Mouse (Mus musculus): Measurements from ENCODE around the gene Map3k11. TPM values are rescaled to one million over a fixed set of nuclear protein-coding genes. Genes with fewer than 3 reads are reported as not detected.

The Map3k11 gene
- total RNA-seq, 2 experiments from 2014 or later = 36.9 to 45.8 TPM

DNA sequence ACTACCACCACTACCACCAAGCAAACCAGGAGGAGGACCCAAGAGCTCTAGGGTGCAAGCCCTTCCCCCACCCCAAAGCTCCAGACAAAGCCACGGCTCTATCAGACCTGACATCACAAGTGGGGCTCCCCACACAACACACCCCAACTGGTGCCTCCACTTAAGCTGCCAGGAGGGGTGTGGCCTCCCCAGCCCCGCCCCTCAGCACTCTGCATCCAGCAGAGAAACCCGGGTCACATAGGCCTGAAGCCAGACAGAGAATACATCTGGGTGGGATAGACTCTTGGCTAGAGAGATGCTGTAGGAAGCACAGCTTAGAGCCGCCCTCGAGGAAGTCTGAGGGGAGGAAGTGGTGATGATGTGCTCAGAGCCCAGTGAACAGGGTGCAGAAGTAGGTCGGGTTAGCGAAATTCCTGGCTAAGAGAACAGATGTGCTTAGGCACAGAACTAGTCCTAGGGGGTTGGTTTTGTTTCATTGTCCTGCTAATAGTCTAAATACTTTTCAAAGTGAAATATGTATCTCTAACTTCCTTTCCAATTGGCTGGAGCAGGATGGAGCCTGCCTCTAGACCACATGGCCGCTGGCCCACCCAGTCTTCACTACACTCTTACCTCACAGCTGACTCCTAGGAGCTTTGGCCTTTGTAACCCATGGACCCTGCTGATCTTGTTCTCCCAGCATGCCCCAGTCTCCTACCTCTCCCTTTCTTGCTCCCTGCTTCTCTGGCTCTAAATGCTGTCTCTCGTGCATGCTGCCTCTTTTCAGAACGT is 16.4 kb downstream of the Map3k11 start:
- no peak for DNase-seq (ENCODE audit: low spot score in 2 of 2)

GRCm38 (mm10) chr19:5710068-5710467 is 21.5 kb downstream of the Map3k11 start:
- DNase-seq (ENCODE audit: low spot score in 2 of 2) = no peak

DNA sequence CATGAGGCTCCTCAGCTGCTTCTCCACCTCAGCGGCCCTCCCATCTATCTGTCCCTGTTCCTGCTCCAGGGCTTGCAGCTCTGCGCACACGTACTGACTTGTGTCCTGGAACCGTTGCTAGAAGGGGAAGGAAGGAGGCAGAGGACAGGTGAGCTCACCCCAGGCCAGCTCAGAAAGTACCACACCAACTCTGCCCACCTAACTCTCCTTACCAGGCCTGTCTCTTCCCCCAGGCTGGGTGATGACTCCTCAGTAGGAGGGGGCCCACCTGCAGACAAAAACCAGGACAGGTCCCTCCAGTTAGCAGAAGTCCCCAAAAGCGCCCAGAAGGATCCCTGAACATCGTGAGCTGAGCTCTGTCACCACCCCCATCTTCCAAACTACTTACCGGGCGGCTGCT is 22.0 kb downstream of the Map3k11 start:
- DNase-seq (ENCODE audit: low spot score in 2 of 2) = no peak

DNA sequence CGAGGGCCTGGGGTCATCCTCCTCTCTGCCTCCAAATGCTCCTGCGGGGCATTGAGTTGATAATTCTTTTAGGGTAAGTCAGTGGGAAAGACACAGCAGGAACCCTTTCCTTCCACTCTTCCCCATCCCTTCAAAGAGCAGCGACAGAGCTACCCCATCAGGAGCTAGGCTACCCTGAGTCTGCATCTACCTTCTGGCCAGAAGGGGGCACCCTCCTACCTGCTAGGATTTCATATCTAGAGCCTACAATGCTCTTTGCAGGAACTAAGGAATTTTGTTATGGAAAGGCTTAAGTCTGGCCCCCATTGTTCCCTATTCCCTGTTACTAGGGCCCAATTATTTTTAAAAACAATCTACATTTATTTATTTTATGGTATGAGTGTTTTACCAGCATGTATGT is 22.7 kb downstream of the Map3k11 start:
- peak in 1 of 2 experiments; percentile 62 for DNase-seq (ENCODE audit: low spot score in 2 of 2)

DNA sequence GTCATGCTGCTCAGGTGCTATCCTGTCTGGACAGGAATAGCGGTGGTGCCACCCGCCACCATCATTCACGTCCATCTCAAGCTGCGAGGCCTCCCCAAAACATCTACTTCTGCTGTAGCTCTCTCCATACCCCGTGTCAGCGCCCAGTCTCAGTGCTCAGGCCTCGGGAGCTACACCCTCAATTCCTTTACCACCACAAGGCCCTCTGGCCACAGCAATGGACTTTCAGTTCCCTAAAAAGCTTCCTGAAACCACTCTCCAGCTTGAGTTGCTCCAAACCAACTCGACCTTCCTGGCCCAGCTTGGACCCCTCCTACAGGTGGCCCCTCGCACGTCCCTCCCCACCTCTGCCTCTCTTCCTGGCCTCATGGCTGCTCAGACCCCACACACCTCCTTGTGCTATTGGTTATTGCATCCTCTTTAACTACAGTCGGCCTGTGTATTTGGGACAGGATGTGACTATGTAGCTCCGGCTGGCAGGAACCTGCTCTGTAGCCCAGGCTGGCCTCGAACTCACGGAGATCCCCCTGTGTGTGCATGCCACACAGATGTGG is 23.4 kb downstream of the Map3k11 start:
- DNase-seq (ENCODE audit: low spot score in 2 of 2) = no peak

DNA sequence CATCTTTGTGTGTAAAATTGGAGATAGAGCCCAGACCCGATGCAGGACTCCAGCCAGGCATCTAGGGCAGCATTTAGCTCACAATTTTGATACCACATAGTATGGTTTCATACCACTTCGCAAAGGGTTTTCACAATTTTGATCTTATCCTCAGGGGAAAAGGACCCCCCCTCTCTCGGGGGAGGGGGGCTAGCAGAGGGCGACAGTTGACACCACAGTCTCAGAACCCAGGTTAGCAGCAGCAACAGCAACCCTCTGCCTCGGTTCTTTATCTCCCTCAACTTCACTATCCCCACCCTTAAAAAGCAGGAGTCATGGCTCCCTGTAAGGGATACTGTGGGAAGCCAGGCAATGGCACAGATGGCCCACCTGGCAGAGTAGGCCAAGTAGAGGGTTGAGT is 24.7 kb downstream of the Map3k11 start:
- no peak for DNase-seq (ENCODE audit: low spot score in 2 of 2)

DNA sequence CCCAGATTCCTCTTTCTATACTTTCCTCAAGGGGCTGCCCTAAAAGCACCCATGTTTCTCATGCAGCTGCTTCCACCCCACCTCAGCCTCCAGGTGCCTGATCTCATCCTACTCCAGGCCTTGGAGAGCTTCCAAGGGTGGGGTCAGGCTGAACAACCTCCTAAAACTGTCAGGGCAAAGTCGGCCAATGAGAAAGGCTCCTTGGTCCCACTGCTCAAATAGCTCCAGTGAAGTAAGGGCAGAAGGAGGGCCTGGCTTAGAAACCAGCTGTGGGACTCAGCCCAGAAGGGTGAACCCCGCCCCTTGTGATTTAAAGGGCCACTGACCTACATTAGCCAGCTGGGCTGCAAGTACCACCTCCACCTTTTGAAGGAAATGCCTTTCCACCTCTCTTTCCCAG is 25.2 kb downstream of the Map3k11 start:
- no peak for DNase-seq (ENCODE audit: low spot score in 2 of 2)

DNA sequence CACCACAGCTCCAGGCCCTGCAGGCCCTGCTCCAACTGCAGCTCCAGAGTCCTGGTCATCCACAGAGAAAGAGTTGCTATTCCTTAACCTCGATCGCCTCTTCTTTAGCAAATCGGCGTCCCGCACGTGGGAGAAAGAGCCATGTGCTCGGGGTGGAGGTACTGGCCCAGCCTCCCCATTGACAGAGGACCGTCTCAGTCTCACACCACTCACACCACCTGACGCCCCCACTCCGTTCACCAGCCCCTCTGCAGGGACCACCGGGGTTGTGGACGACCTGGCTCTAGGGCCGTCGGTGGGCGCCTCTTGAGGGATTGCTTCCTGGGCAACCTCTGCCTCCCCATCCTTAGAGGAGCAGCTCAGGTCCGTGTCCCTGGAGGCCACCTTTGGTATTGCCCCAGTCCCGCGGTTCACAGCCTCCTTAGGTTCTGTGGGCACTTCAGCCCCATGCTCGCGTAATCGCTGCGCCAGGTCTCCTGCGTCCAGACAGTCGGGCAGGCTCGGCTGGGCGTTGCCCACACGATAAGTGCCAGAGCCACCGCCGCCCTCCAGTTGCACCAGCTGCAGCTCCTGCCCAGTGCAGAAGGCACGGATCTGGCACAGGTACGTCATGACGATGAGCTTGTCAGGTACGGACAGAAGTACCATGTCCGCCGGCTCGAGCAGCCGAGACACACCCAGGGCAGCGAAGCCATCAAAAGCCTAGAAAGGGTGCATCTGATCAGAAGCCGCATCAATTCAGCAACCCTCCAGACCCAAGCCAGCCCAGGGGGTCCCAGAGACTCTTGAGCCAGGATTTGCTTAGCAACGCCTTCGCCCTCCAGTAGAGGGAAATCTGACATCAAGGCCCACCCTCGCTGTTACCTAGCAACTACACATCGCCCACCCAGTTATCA is 27.5 kb downstream of the Map3k11 start:
- no peak for DNase-seq (ENCODE audit: low spot score in 2 of 2)

DNA sequence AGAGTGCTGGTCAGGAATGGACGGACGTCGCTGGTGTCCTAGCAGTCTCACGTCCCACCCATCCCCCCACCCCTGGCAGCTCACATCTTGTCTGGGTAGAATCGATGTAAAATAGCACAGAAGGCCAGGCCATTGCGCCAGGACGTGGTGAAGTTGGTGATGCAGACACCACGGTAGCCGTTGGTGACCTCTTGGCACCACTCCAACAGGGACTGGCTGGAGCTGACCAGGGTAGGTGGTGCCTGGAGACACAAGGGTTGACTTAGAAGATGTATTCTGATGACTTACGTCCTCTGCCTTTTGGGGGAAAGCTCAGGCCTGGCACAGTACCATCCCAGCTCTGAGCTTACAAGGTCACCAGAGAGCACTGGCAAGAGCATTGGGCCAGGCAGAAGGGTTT is 28.4 kb downstream of the Map3k11 start:
- no peak for DNase-seq (ENCODE audit: low spot score in 2 of 2)

- no peak for DNase-seq (ENCODE audit: low spot score in 2 of 2)
These were observed 32.7 kb downstream of the Map3k11 start for GRCm38 (mm10) chr19:5721233-5721632.

GRCm38 (mm10) chr19:5722848-5723425 is 34.4 kb downstream of the Map3k11 start:
- no peak for DNase-seq (ENCODE audit: low spot score in 2 of 2)

DNA sequence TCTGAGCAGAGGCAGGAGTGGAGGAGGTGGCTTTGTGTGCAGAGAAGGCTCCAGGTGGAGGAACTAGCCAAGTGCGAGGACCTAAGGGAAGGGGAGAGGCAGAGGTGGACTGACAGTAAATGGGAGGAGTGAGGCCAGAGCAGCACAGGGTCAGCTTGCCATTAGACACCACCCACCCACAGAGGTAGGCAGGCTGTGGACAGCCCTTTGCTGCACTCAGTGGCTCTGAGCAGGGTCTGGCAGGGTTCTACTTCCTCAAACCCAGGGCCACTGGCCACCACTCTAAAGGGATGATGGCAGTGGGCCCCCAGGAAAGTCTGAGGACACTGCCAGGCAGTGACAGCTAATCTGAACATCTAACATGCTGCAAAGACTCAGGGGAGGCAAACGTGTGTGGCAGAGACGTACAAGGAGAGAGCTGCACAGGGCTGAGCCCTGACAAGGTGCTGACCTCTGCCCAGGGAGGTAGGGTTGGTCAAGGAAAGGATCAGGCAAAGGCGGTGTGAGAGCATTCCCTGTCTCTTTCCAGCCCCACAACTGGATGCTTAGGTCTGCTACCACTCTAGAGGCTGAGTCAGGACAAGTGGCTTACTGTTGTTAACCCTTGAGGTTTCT is 35.5 kb downstream of the Map3k11 start:
- no peak for DNase-seq (ENCODE audit: low spot score in 2 of 2)

GRCm38 (mm10) chr19:5724549-5724941 is 36.0 kb downstream of the Map3k11 start:
- DNase-seq (ENCODE audit: low spot score in 2 of 2) = peak; percentile 66 to 71

DNA sequence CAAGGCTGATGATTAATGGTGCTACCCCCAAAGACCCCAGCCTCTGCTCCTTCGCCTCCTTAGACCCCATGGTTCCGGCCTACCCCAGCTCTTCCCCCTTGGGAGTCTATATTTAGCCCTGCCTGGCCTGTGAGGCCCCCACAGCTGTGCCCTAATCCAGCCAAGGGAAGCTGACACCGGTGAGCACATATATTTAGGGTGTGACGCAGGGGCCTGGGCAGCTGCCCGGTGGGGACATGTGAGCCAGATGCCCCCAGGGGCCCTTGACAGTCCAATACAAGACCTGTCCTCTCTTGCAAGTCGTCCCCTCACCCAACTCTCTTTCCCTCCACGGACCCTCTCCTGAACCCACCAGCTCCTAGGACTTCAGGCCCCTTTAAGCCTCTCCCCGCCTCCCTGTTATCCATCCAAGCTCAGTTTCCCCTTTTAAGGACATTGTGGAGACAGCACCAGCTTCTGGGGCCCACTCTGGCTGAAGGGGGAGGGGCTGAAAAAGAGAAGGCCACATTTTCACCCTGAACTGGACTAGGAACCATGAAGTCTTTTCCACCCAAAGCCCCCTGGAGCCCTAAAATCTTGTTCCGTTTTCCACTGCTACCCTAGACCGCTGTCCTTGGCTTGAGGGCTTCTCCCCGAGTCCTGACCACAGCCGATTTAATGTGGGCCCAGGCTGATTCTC is 36.6 kb downstream of the Map3k11 start:
- no peak for DNase-seq (ENCODE audit: low spot score in 2 of 2)

GRCm38 (mm10) chr19:5725767-5726515 is 37.4 kb downstream of the Map3k11 start, which contains the start of gene Ehbp1l1:
TSS of gene Ehbp1l1 (minus strand) at chr19:5726317.
- peak; percentile 70 to 79 for DNase-seq (ENCODE audit: low spot score in 2 of 2)

GRCm38 (mm10) chr19:5726961-5727578 is 38.5 kb downstream of the Map3k11 start:
- no peak for DNase-seq (ENCODE audit: low spot score in 2 of 2)

- peak; percentile 91 to 95 for DNase-seq (ENCODE audit: low spot score in 2 of 2)
These were observed 39.2 kb downstream of the Map3k11 start for GRCm38 (mm10) chr19:5727701-5728100.

GRCm38 (mm10) chr19:5728631-5729443 is 40.3 kb downstream of the Map3k11 start:
- no peak for DNase-seq (ENCODE audit: low spot score in 2 of 2)

Measured in adrenal gland, adult 18-20 months (tissue).